In genomic region chr12:40415312-40415925, GRCm38 (mm10) we compare ENCODE assay signal across 15 mouse cellular contexts. TPM values are rescaled to one million over a fixed set of nuclear protein-coding genes. Genes with fewer than 3 reads are reported as not detected.
DNase-seq lines count a peak whose midpoint lies in the region; ATAC-seq and TF ChIP-seq lines count a peak whose summit lies in the region.
"Had no signal": no experiment of that assay in that cellular context is flagged by ENCODE, and none has a peak within 500 bp of the region (broad histone marks: within the 10 kb centered on the region; RNA-seq: fewer than 3 reads in every experiment).

No protein-coding gene starts in this region.

- H3K4me2 ChIP-seq in hindbrain, embryonic 16.5 days (ENCODE audit: low read length), result peak overlapping the region; percentile 18; the same call in 1 of the 2 replicates
- peak overlapping the region; percentile 30; the same call in 1 of the 2 replicates for H3K4me2 ChIP-seq in neural tube, embryonic 15.5 days
- H3K4me2 ChIP-seq: heart, embryonic 12.5 days; intestine, embryonic 15.5 days; liver, embryonic 11.5 days had no signal

- H3K27me3 ChIP-seq in hindbrain, embryonic 16.5 days (replicated peaks; ENCODE audit: control insufficient read depth, insufficient read depth, low read length), result no peaks in the 10 kb centered on the region
- no peaks in the 10 kb centered on the region for H3K27me3 ChIP-seq in neural tube, embryonic 15.5 days (replicated peaks)
- H3K27me3 ChIP-seq in kidney, adult 2 months (replicated peaks; ENCODE audit: control insufficient read depth, insufficient read depth, low read length), result no peaks in the 10 kb centered on the region
- H3K27me3 ChIP-seq: heart, embryonic 12.5 days; intestine, embryonic 15.5 days; Patski had no signal

- peaks cover 10% of the 10 kb centered on the region for H3K4me1 ChIP-seq in hindbrain, embryonic 16.5 days (ENCODE audit: control insufficient read depth, insufficient read depth, low read depth, low read length)
- H3K4me1 ChIP-seq in neural tube, embryonic 15.5 days, result 0 out of 2 replicates have a peak, but pooled peaks cover 12% of the 10 kb centered on the region
- H3K4me1 ChIP-seq in kidney, adult 2 months (ENCODE audit: control insufficient read depth, insufficient read depth, low read length), result peaks cover 2% of the 10 kb centered on the region; the same call in 1 of the 2 replicates
- H3K4me1 ChIP-seq: intestine, embryonic 15.5 days had no signal

- ATAC-seq in hindbrain, embryonic 16.5 days, result peak; percentile 76
- peak; percentile 65 for ATAC-seq in neural tube, embryonic 15.5 days (ENCODE audit: low FRiP score)
- ATAC-seq: intestine, embryonic 15.5 days; Patski had no signal

- H3K4me3 ChIP-seq in hindbrain, embryonic 16.5 days (ENCODE audit: low read length), result no peak overlapping the region
- no peak overlapping the region for H3K4me3 ChIP-seq in neural tube, embryonic 15.5 days (replicated peaks)
- no peak overlapping the region for H3K4me3 ChIP-seq in kidney, adult 2 months (ENCODE audit: insufficient read depth, low read depth, low read length)
- H3K4me3 ChIP-seq: heart, embryonic 12.5 days; intestine, embryonic 15.5 days had no signal

- intact Hi-C loops in heart, postnatal 25 days (cut with DNase I), result no loop called here

- no peak for TF ChIP-seq POLR2A in kidney, adult 2 months (IDR thresholded peaks at IDR 0.05; ENCODE audit: low read depth, low read length)

- 49% methylated on average over 8 of the region's 8 CpGs for WGBS in hindbrain, embryonic 16.5 days
- WGBS in neural tube, embryonic 15.5 days, result 48% methylated on average over 8 of the region's 8 CpGs
- WGBS in kidney, adult 2 months, result 72% methylated on average over 8 of the region's 8 CpGs

- no peaks in the 10 kb centered on the region for H3K9me3 ChIP-seq in hindbrain, embryonic 16.5 days (ENCODE audit: control insufficient read depth, low read length)
- no peaks in the 10 kb centered on the region for H3K9me3 ChIP-seq in neural tube, embryonic 15.5 days (replicated peaks)
- H3K9me3 ChIP-seq: heart, embryonic 12.5 days; intestine, embryonic 15.5 days had no signal

- no peak for TF ChIP-seq CTCF in kidney, adult 2 months (conservative IDR thresholded peaks at IDR 0.05; ENCODE audit: insufficient read depth, insufficient read length, low read depth, low read length)

- no peak overlapping the region for H3K9ac ChIP-seq in hindbrain, embryonic 16.5 days (ENCODE audit: low read depth, low read length)
- H3K9ac ChIP-seq in neural tube, embryonic 15.5 days (replicated peaks), result no peak overlapping the region
- H3K9ac ChIP-seq: heart, embryonic 12.5 days; intestine, embryonic 15.5 days had no signal

- peak; percentile 18 for DNase-seq in heart, postnatal 4 days
- no peak for DNase-seq in heart, postnatal 25 days (ENCODE audit: low spot score)
- peak; percentile 20 for DNase-seq in ovary, adult 18-20 months (ENCODE audit: low spot score)
- DNase-seq in ovary, postnatal 14 days (ENCODE audit: low spot score), result no peak
- DNase-seq in kidney, adult 2 months, result no peak
- DNase-seq in right cerebral cortex, postnatal 10 days (ENCODE audit: low spot score in 2 of 2), result no peak
- DNase-seq: cerebellum, adult 11-12 months; lung, postnatal 36 days; retina, postnatal 1 day had no signal

- H3K36me3 ChIP-seq in hindbrain, embryonic 16.5 days (ENCODE audit: control insufficient read depth, insufficient read depth, low read length), result no peaks in the 10 kb centered on the region
- H3K36me3 ChIP-seq in neural tube, embryonic 15.5 days, result no peaks in the 10 kb centered on the region
- H3K36me3 ChIP-seq in kidney, adult 2 months (ENCODE audit: control insufficient read depth, insufficient read depth, low read length), result no peaks in the 10 kb centered on the region
- H3K36me3 ChIP-seq: intestine, embryonic 15.5 days had no signal

- peak overlapping the region; percentile 67 for H3K27ac ChIP-seq in hindbrain, embryonic 16.5 days (ENCODE audit: low read depth, low read length)
- H3K27ac ChIP-seq in neural tube, embryonic 15.5 days (replicated peaks), result peak overlapping the region; percentile 69
- H3K27ac ChIP-seq in kidney, adult 2 months (ENCODE audit: insufficient read depth, low read depth, low read length), result no peak overlapping the region
- H3K27ac ChIP-seq: intestine, embryonic 15.5 days had no signal

RNA-seq across cellular contexts. Expression of gene Zfp277, which starts 30.3 kb away (rescaled TPM):
- 10 to 100 TPM; 18.7 to 19.6 TPM for total RNA-seq in heart, postnatal 4 days (2021)
- 10 to 100 TPM; 11.0 to 11.7 TPM for total RNA-seq in heart, postnatal 25 days (2021)
- polyA plus RNA-seq in hindbrain, embryonic 16.5 days (2015; fragmentation: Nextera tagmentation; extraction: Ambion mirVana), result 30.9 and 33.0 TPM in 2 replicates
- polyA plus RNA-seq in neural tube, embryonic 15.5 days (2015; fragmentation: Nextera tagmentation; extraction: Ambion mirVana), result 28.0 and 30.5 TPM in 2 replicates
- 5.9 and 7.3 TPM in 2 replicates for polyA plus RNA-seq in kidney, adult 2 months (2012; rRNA removed)

RNA-seq across cellular contexts. Expression of gene Dock4, which starts 30.3 kb away (rescaled TPM):
- total RNA-seq in heart, postnatal 4 days (2021), result 10 to 100 TPM; 21.0 to 24.0 TPM
- total RNA-seq in heart, postnatal 25 days (2021), result 10 to 100 TPM; 11.7 to 12.9 TPM
- 27.9 and 28.9 TPM in 2 replicates for polyA plus RNA-seq in hindbrain, embryonic 16.5 days (2015; fragmentation: Nextera tagmentation; extraction: Ambion mirVana)
- 25.4 and 34.6 TPM in 2 replicates for polyA plus RNA-seq in neural tube, embryonic 15.5 days (2015; fragmentation: Nextera tagmentation; extraction: Ambion mirVana)
- polyA plus RNA-seq in kidney, adult 2 months (2012; rRNA removed), result 4.1 and 4.3 TPM in 2 replicates

Comparison
In these comparisons a context has a peak if more than half of its experiments do, and no peak if none do; other contexts are left out.
1. DNase-seq: peak in heart, postnatal 4 days (single experiment) and ovary, adult 18-20 months (single experiment); none in heart, postnatal 25 days (single experiment), ovary, postnatal 14 days (single experiment), kidney, adult 2 months (single experiment) and right cerebral cortex, postnatal 10 days (0 of 2).